Mouse (Mus musculus) colon, adult 2 months (tissue): Measurements from ENCODE around the gene Nasp. TPM values are rescaled to one million over a fixed set of nuclear protein-coding genes. Genes with fewer than 3 reads are reported as not detected.

Experiments
- polyA plus RNA-seq: library from polyadenylated mRNA; depleted of rRNA; stranded (reverse); fragments of >200 nt; gene quantifications from 2 replicates; pipeline ENCODE4 v1.2.3, GENCODE M21; 2012; rRNA removed

Gene Nasp
- 2.6 and 3.0 TPM in 2 replicates for polyA plus RNA-seq

GRCm38 (mm10) chr4:116627722-116628662 lies at the start of gene Nasp:
Gene Nasp, minus strand, starts transcription at chr4:116627941.

GRCm38 (mm10) chr4:116650924-116651796 lies 23.4 kb upstream of the Nasp start, which contains the start of gene Akr1a1:
Gene Akr1a1, minus strand, starts transcription at chr4:116651680.

GRCm38 (mm10) chr4:116596379-116596778 lies 31.4 kb downstream of the Nasp start, which contains the start of gene Ccdc17:
Gene Ccdc17, plus strand, starts transcription at chr4:116596654.

GRCm38 (mm10) chr4:116557306-116558121 lies 70.2 kb downstream of the Nasp start, which contains the start of gene Gpbp1l1:
Gene Gpbp1l1, plus strand, starts transcription at chr4:116557658.

GRCm38 (mm10) chr4:116555413-116556300 lies 72.1 kb downstream of the Nasp start, which contains the start of gene Tmem69:
Gene Tmem69, minus strand, starts transcription at chr4:116555936.

Other genes with a start within 250 kb of the Nasp start
- 141 and 181 TPM in 2 replicates for gene Mast2, start 163.8 kb downstream of the Nasp start, polyA plus RNA-seq
- gene Ipp, start 120.4 kb downstream of the Nasp start, polyA plus RNA-seq: 0.92 and 0.97 TPM in 2 replicates
- 2.3 and 2.6 TPM in 2 replicates for gene Tmem69, start 72.0 kb downstream of the Nasp start, polyA plus RNA-seq
- 38.7 and 38.8 TPM in 2 replicates for gene Gpbp1l1, start 70.3 kb downstream of the Nasp start, polyA plus RNA-seq
- gene Ccdc17, start 31.3 kb downstream of the Nasp start, polyA plus RNA-seq: 9.1 and 9.2 TPM in 2 replicates
- gene Akr1a1, start 23.7 kb upstream of the Nasp start, polyA plus RNA-seq: 538 and 578 TPM in 2 replicates
- 37.4 and 42.6 TPM in 2 replicates for gene Prdx1, start 57.6 kb upstream of the Nasp start, polyA plus RNA-seq
- 6.8 and 8.2 TPM in 2 replicates for gene Mmachc, start 80.5 kb upstream of the Nasp start, polyA plus RNA-seq
- 14.4 and 28.4 TPM in 2 replicates for gene Ccdc163, start 80.6 kb upstream of the Nasp start, polyA plus RNA-seq
- 12.2 and 13.4 TPM in 2 replicates for gene Tesk2, start 93.0 kb upstream of the Nasp start, polyA plus RNA-seq
- gene Toe1, start 179.7 kb upstream of the Nasp start, polyA plus RNA-seq: 15.9 and 19.8 TPM in 2 replicates
- 5.1 and 5.2 TPM in 2 replicates for gene Mutyh, start 179.8 kb upstream of the Nasp start, polyA plus RNA-seq
- gene Hpdl, start 193.8 kb upstream of the Nasp start, polyA plus RNA-seq: 12.6 and 14.6 TPM in 2 replicates
- 2.9 and 3.1 TPM in 2 replicates for gene Zswim5, start 249.4 kb upstream of the Nasp start, polyA plus RNA-seq